Mouse (Mus musculus): ENCODE measurements at regions not wholly inside any gene's neighbourhood (a gene's known extent, or its start where the extent isn't known, plus 50 kb on each side); places are given as distances from the start of the nearest gene placed in this dataset.

- DNase-seq, result no peak
Measured at GRCm38 (mm10) chr8:73645582-73645981, 292.2 kb upstream of the Large1 start.

GRCm38 (mm10) chr8:73626798-73627197 is 273.5 kb upstream of the Large1 start:
- DNase-seq, result no peak

- DNase-seq, result peak; percentile 5
Measured at GRCm38 (mm10) chr8:73618946-73619345, 265.6 kb upstream of the Large1 start.

- DNase-seq, result no peak
Measured at GRCm38 (mm10) chr8:73614631-73615030, 261.3 kb upstream of the Large1 start.

GRCm38 (mm10) chr8:73614106-73614505 is 260.8 kb upstream of the Large1 start:
- no peak for DNase-seq

DNA sequence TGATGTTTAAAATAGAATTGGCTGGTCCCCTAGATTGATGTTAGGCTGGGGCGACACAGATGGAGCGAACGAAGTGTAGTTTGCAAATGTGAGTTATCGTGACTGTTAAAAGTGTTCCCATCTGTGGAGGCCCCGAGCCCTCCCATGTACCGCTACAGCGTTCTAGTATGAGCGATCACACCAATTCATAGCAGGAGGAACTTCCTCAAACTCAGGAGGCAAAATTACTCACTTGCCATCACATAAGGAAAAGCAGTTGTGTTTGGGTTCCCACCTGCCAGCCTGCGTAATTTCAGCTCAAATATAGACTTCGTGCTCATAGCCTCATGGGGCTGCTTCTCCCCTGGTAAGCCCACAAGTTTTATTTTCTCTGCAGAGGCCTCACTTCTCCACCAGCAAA is 258.2 kb upstream of the Large1 start:
- DNase-seq, result no peak

GRCm38 (mm10) chr8:73570599-73570998 is 217.3 kb upstream of the Large1 start:
- DNase-seq, result no peak

DNA sequence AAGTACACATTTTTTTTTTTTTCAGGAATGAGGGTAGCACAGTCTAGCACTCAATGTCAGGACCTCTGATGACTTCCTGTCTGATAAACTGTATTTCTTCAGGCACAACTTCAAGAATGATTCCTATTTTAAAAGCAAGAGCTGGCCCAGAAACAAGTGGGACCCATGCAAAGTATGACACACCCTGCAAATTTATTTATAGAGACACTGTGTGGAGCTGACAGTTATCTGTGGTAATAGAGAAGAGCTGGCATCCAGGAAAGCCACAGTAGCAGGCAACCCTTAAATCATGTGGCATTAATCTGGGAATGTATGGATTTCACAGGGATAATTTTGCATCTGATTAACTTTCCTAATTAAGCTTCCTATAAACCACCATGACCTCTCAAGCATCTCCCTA is 216.6 kb upstream of the Large1 start:
- no peak for DNase-seq

All from kidney, postnatal 10 days (tissue).